Mouse (Mus musculus): ENCODE results near the gene Olfr352. TPM values are rescaled to one million over a fixed set of nuclear protein-coding genes. Genes with fewer than 3 reads are reported as not detected.

The Olfr352 gene
- polyA plus RNA-seq (2014; fragmentation: Nextera tagmentation; extraction: Ambion mirVana): not detected in 2 replicates

- H3K27me3 ChIP-seq (replicated peaks; ENCODE audit: control insufficient read depth, insufficient read depth, low read length): no peaks in the 10 kb centered on the region
- ATAC-seq (replicated peaks; ENCODE audit: low FRiP score, low TSS enrichment, low read depth) (no peak), DNase-seq (ENCODE audit: low spot score) (no peak)
- 0 out of 2 replicates have a peak, but pooled peaks cover 4% of the 10 kb centered on the region for H3K9me3 ChIP-seq (ENCODE audit: control insufficient read depth, low read length)
- H3K9ac ChIP-seq (ENCODE audit: low read length): no peak within 1 kb of the TSS
- H3K27ac ChIP-seq (ENCODE audit: low read depth): no peak within 1 kb of the TSS
- 91% methylated on average over 1 of the region's 1 CpGs for WGBS
- no peak within 1 kb of the TSS for H3K4me3 ChIP-seq (ENCODE audit: low read depth, low read length)
- H3K36me3 ChIP-seq (ENCODE audit: control insufficient read depth, insufficient read depth, low read length): no peaks in the 10 kb centered on the region
- H3K4me1 ChIP-seq (replicated peaks; ENCODE audit: control insufficient read depth, insufficient read depth, low read length): no peaks in the 10 kb centered on the region
- no peak within 1 kb of the TSS for H3K4me2 ChIP-seq (ENCODE audit: low read length)
These were observed at the start of gene Olfr352 for GRCm38 (mm10) chr2:36868160-36868559. Olfr352 (plus strand) TSS chr2:36868460.

GRCm38 (mm10) chr2:36846010-36846409 lies 22.2 kb upstream of the Olfr352 start, which contains the start of gene Olfr350:
Olfr350 (plus strand) TSS chr2:36846310.
- DNase-seq (ENCODE audit: low spot score): no peak

GRCm38 (mm10) chr2:36862560-36862959 lies 5.7 kb upstream of the Olfr352 start, which contains the start of gene Olfr351:
Olfr351 (minus strand) TSS chr2:36862660.
- DNase-seq (ENCODE audit: low spot score) (no peak), ATAC-seq (replicated peaks; ENCODE audit: low FRiP score, low TSS enrichment, low read depth) (no peak)
- 92% methylated on average over 1 of the region's 1 CpGs for WGBS
- H3K9ac ChIP-seq (ENCODE audit: low read length): no peak within 1 kb of the TSS
- H3K4me1 ChIP-seq (replicated peaks; ENCODE audit: control insufficient read depth, insufficient read depth, low read length): no peaks in the 10 kb centered on the region
- H3K36me3 ChIP-seq (ENCODE audit: control insufficient read depth, insufficient read depth, low read length): no peaks in the 10 kb centered on the region
- no peak within 1 kb of the TSS for H3K4me3 ChIP-seq (ENCODE audit: low read depth, low read length)
- no peak within 1 kb of the TSS for H3K4me2 ChIP-seq (ENCODE audit: low read length)
- H3K27ac ChIP-seq (ENCODE audit: low read depth): no peak within 1 kb of the TSS
- no peaks in the 10 kb centered on the region for H3K27me3 ChIP-seq (replicated peaks; ENCODE audit: control insufficient read depth, insufficient read depth, low read length)
- 0 out of 2 replicates have a peak, but pooled peaks cover 4% of the 10 kb centered on the region for H3K9me3 ChIP-seq (ENCODE audit: control insufficient read depth, low read length)

More at GRCm38 (mm10) chr2:36846010-36846409, 22.2 kb upstream of the Olfr352 start, which contains the start of gene Olfr350:
- H3K27me3 ChIP-seq (replicated peaks; ENCODE audit: control insufficient read depth, insufficient read depth, low read length): no peaks in the 10 kb centered on the region
- H3K4me2 ChIP-seq (ENCODE audit: low read length): no peak within 1 kb of the TSS
- no peak for ATAC-seq (replicated peaks; ENCODE audit: low FRiP score, low TSS enrichment, low read depth)
- H3K27ac ChIP-seq (ENCODE audit: low read depth): no peak within 1 kb of the TSS
- H3K9ac ChIP-seq (ENCODE audit: low read length): no peak within 1 kb of the TSS
- H3K4me1 ChIP-seq (replicated peaks; ENCODE audit: control insufficient read depth, insufficient read depth, low read length): no peaks in the 10 kb centered on the region
- no peaks in the 10 kb centered on the region for H3K36me3 ChIP-seq (ENCODE audit: control insufficient read depth, insufficient read depth, low read length)
- no peaks in the 10 kb centered on the region for H3K9me3 ChIP-seq (ENCODE audit: control insufficient read depth, low read length)
- no peak within 1 kb of the TSS for H3K4me3 ChIP-seq (ENCODE audit: low read depth, low read length)
- WGBS: 81% methylated on average over 1 of the region's 1 CpGs

- H3K4me2 ChIP-seq (ENCODE audit: low read length): no peak within 1 kb of the TSS
- no peak for ATAC-seq (replicated peaks; ENCODE audit: low FRiP score, low TSS enrichment, low read depth)
These were observed 24.6 kb downstream of the Olfr352 start, which contains the start of gene Olfr353 for GRCm38 (mm10) chr2:36892836-36893235. Olfr353 (minus strand) TSS chr2:36892936.

GRCm38 (mm10) chr2:36897114-36897513 lies 28.9 kb downstream of the Olfr352 start:
- H3K27me3 ChIP-seq (replicated peaks; ENCODE audit: control insufficient read depth, insufficient read depth, low read length): no peaks in the 10 kb centered on the region
- DNase-seq (ENCODE audit: low spot score): no peak
- no peak for ATAC-seq (replicated peaks; ENCODE audit: low FRiP score, low TSS enrichment, low read depth)
- no peaks in the 10 kb centered on the region for H3K36me3 ChIP-seq (ENCODE audit: control insufficient read depth, insufficient read depth, low read length)
- no peak overlapping the region for H3K27ac ChIP-seq (ENCODE audit: low read depth)
- H3K4me3 ChIP-seq (ENCODE audit: low read depth, low read length): no peak overlapping the region
- no peak overlapping the region for H3K4me2 ChIP-seq (ENCODE audit: low read length)
- H3K4me1 ChIP-seq (replicated peaks; ENCODE audit: control insufficient read depth, insufficient read depth, low read length): no peaks in the 10 kb centered on the region
- no peaks in the 10 kb centered on the region for H3K9me3 ChIP-seq (ENCODE audit: control insufficient read depth, low read length)
- no peak overlapping the region for H3K9ac ChIP-seq (ENCODE audit: low read length)

More at GRCm38 (mm10) chr2:36892836-36893235, 24.6 kb downstream of the Olfr352 start, which contains the start of gene Olfr353:
- no peaks in the 10 kb centered on the region for H3K4me1 ChIP-seq (replicated peaks; ENCODE audit: control insufficient read depth, insufficient read depth, low read length)
- no peaks in the 10 kb centered on the region for H3K9me3 ChIP-seq (ENCODE audit: control insufficient read depth, low read length)
- no peaks in the 10 kb centered on the region for H3K27me3 ChIP-seq (replicated peaks; ENCODE audit: control insufficient read depth, insufficient read depth, low read length)
- H3K27ac ChIP-seq (ENCODE audit: low read depth): no peak within 1 kb of the TSS
- H3K9ac ChIP-seq (ENCODE audit: low read length): no peak within 1 kb of the TSS
- DNase-seq (ENCODE audit: low spot score): no peak
- H3K36me3 ChIP-seq (ENCODE audit: control insufficient read depth, insufficient read depth, low read length): no peaks in the 10 kb centered on the region
- H3K4me3 ChIP-seq (ENCODE audit: low read depth, low read length): no peak within 1 kb of the TSS

- no peak within 1 kb of the TSS for H3K27ac ChIP-seq (ENCODE audit: low read depth)
- no peaks in the 10 kb centered on the region for H3K9me3 ChIP-seq (ENCODE audit: control insufficient read depth, low read length)
- H3K27me3 ChIP-seq (replicated peaks; ENCODE audit: control insufficient read depth, insufficient read depth, low read length): no peaks in the 10 kb centered on the region
- no peak within 1 kb of the TSS for H3K4me2 ChIP-seq (ENCODE audit: low read length)
- no peak within 1 kb of the TSS for H3K9ac ChIP-seq (ENCODE audit: low read length)
- H3K4me3 ChIP-seq (ENCODE audit: low read depth, low read length): no peak within 1 kb of the TSS
- no peaks in the 10 kb centered on the region for H3K36me3 ChIP-seq (ENCODE audit: control insufficient read depth, insufficient read depth, low read length)
- no peak for ATAC-seq (replicated peaks; ENCODE audit: low FRiP score, low TSS enrichment, low read depth)
- H3K4me1 ChIP-seq (replicated peaks; ENCODE audit: control insufficient read depth, insufficient read depth, low read length): no peaks in the 10 kb centered on the region
- no peak for DNase-seq (ENCODE audit: low spot score)
These were observed 37.1 kb downstream of the Olfr352 start, which contains the start of gene Olfr354 for GRCm38 (mm10) chr2:36905380-36905779. Olfr354 (plus strand) TSS chr2:36905680.

Other genes starting within 250 kb of the Olfr352 start
- not detected in 2 replicates for gene Olfr345, start 228.4 kb upstream of the Olfr352 start, polyA plus RNA-seq (2014; fragmentation: Nextera tagmentation; extraction: Ambion mirVana)
- gene Olfr346, start 182.7 kb upstream of the Olfr352 start, polyA plus RNA-seq (2014; fragmentation: Nextera tagmentation; extraction: Ambion mirVana): not detected in 2 replicates
- gene Olfr347, start 136.6 kb upstream of the Olfr352 start, polyA plus RNA-seq (2014; fragmentation: Nextera tagmentation; extraction: Ambion mirVana): not detected in 2 replicates
- not detected in 2 replicates for gene Olfr348, start 84.2 kb upstream of the Olfr352 start, polyA plus RNA-seq (2014; fragmentation: Nextera tagmentation; extraction: Ambion mirVana)
- not detected in 2 replicates for gene Olfr50, start 77.9 kb upstream of the Olfr352 start, polyA plus RNA-seq (2014; fragmentation: Nextera tagmentation; extraction: Ambion mirVana)
- gene Olfr3, start 51.4 kb upstream of the Olfr352 start, polyA plus RNA-seq (2014; fragmentation: Nextera tagmentation; extraction: Ambion mirVana): not detected in 2 replicates
- gene Olfr350, start 22.1 kb upstream of the Olfr352 start, polyA plus RNA-seq (2014; fragmentation: Nextera tagmentation; extraction: Ambion mirVana): not detected in 2 replicates
- gene Olfr351, start 5.8 kb upstream of the Olfr352 start, polyA plus RNA-seq (2014; fragmentation: Nextera tagmentation; extraction: Ambion mirVana): not detected in 2 replicates
- gene Olfr353, start 24.5 kb downstream of the Olfr352 start, polyA plus RNA-seq (2014; fragmentation: Nextera tagmentation; extraction: Ambion mirVana): not detected in 2 replicates
- gene Olfr354, start 37.2 kb downstream of the Olfr352 start, polyA plus RNA-seq (2014; fragmentation: Nextera tagmentation; extraction: Ambion mirVana): not detected in 2 replicates
- gene Olfr355, start 60.4 kb downstream of the Olfr352 start, polyA plus RNA-seq (2014; fragmentation: Nextera tagmentation; extraction: Ambion mirVana): not detected in 2 replicates
- gene Olfr356, start 68.7 kb downstream of the Olfr352 start, polyA plus RNA-seq (2014; fragmentation: Nextera tagmentation; extraction: Ambion mirVana): not detected in 2 replicates
- gene Olfr357, start 125.4 kb downstream of the Olfr352 start, polyA plus RNA-seq (2014; fragmentation: Nextera tagmentation; extraction: Ambion mirVana): not detected in 2 replicates
- not detected in 2 replicates for gene Olfr358, start 140.9 kb downstream of the Olfr352 start, polyA plus RNA-seq (2014; fragmentation: Nextera tagmentation; extraction: Ambion mirVana)
- gene Olfr360, start 197.3 kb downstream of the Olfr352 start, polyA plus RNA-seq (2014; fragmentation: Nextera tagmentation; extraction: Ambion mirVana): not detected in 2 replicates
- not detected in 2 replicates for gene Olfr361, start 220.8 kb downstream of the Olfr352 start, polyA plus RNA-seq (2014; fragmentation: Nextera tagmentation; extraction: Ambion mirVana)
- gene Olfr362, start 249.4 kb downstream of the Olfr352 start, polyA plus RNA-seq (2014; fragmentation: Nextera tagmentation; extraction: Ambion mirVana): not detected in 2 replicates